Comparison of ENCODE assay signal across 8 mouse cellular contexts in the genomic region with DNA sequence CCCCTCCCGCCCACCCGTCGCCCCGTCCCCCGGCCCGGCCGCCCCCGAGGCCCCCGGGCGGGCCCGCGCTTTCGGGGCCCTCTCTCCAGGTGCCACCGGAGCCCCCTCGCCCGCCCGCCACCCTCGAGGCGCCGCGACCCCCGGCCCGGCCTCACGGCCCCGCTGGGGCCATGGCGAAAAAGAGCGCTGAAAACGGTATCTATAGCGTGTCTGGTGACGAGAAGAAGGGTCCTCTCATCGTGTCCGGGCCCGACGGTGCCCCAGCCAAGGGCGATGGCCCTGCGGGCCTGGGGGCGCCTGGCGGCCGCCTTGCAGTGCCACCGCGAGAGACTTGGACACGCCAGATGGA. TPM values are rescaled to one million over a fixed set of nuclear protein-coding genes. Genes with fewer than 3 reads are reported as not detected.
DNase-seq lines count a peak whose midpoint lies in the region; ATAC-seq and TF ChIP-seq lines count a peak whose summit lies in the region.

No protein-coding gene starts in this region.

- H3K9me3 ChIP-seq in heart, embryonic 11.5 days (replicated peaks; ENCODE audit: control insufficient read depth, low read length): no peaks in the 10 kb centered on the region
- no peaks in the 10 kb centered on the region for H3K9me3 ChIP-seq in ES-E14 (ENCODE audit: control insufficient read depth, insufficient read depth, low read depth, low read length)
- H3K9me3 ChIP-seq in heart, embryonic 15.5 days (replicated peaks): no peaks in the 10 kb centered on the region
- H3K9me3 ChIP-seq in liver, embryonic 16.5 days (replicated peaks; ENCODE audit: control insufficient read depth, low read length): no peaks in the 10 kb centered on the region

- peaks cover 5% of the 10 kb centered on the region for H3K27me3 ChIP-seq in heart, embryonic 11.5 days (ENCODE audit: control insufficient read depth, insufficient read depth, low read length)
- no peaks in the 10 kb centered on the region for H3K27me3 ChIP-seq in heart, embryonic 15.5 days
- H3K27me3 ChIP-seq in liver, embryonic 16.5 days (ENCODE audit: control insufficient read depth, insufficient read depth, low read depth, low read length): peaks cover 26% of the 10 kb centered on the region

- in situ Hi-C loops in ES-E14 (cut with MboI; ENCODE audit: low sequenced_read_pairs in 2 of 2, unreplicated experiment in 2 of 2): loop anchor here in 1 of 2 experiments (25.0 kb wide), 1 partner anchor 636 kb away; the partner anchor contains the start of gene Pnma5

- DNase-seq in heart, postnatal 14 days: no peak
- DNase-seq in ES-E14 (ENCODE audit: low read depth, low spot score): no peak
- DNase-seq in left cerebral cortex, postnatal 14 days (ENCODE audit: low spot score in 2 of 2): no peak

- H3K4me1 ChIP-seq in heart, embryonic 11.5 days (ENCODE audit: control insufficient read depth, insufficient read depth, low read length): no peaks in the 10 kb centered on the region
- H3K4me1 ChIP-seq in ES-E14 (ENCODE audit: control insufficient read depth in 2 of 2, insufficient read depth in 2 of 2, low read length in 2 of 2, poor library complexity in 1 of 2): peaks cover 0 to 8% of the 10 kb centered on the region in 2 experiments; a peak in 1 of 4 replicates
- peaks cover 11% of the 10 kb centered on the region for H3K4me1 ChIP-seq in heart, embryonic 15.5 days (replicated peaks)
- H3K4me1 ChIP-seq in liver, embryonic 16.5 days (ENCODE audit: control insufficient read depth, low read depth, low read length): no peaks in the 10 kb centered on the region

- H3K27ac ChIP-seq in heart, embryonic 11.5 days (ENCODE audit: low read depth, low read length): peak overlapping the region; percentile 74
- no peak overlapping the region for H3K27ac ChIP-seq in ES-E14 (ENCODE audit: insufficient read depth, low read depth, low read length, poor library complexity, severe bottlenecking)
- H3K27ac ChIP-seq in heart, embryonic 15.5 days: peak overlapping the region; percentile 85
- no peak overlapping the region for H3K27ac ChIP-seq in liver, embryonic 16.5 days (ENCODE audit: low read length)

- H3K4me3 ChIP-seq in heart, embryonic 11.5 days (ENCODE audit: low read depth, low read length): peak overlapping the region; percentile 50
- peak overlapping the region; percentile 66 to 91 for H3K4me3 ChIP-seq in ES-E14 (ENCODE audit: insufficient read depth in 1 of 2, low read depth in 1 of 2, low read length in 2 of 2, poor library complexity in 1 of 2, severe bottlenecking in 1 of 2)
- peak overlapping the region; percentile 67 for H3K4me3 ChIP-seq in heart, embryonic 15.5 days
- peak overlapping the region; percentile 57 for H3K4me3 ChIP-seq in liver, embryonic 16.5 days (ENCODE audit: low read depth, low read length)

- peak overlapping the region; percentile 66 for H3K9ac ChIP-seq in heart, embryonic 11.5 days (ENCODE audit: low read depth, low read length)
- peak overlapping the region; percentile 79 for H3K9ac ChIP-seq in ES-E14 (ENCODE audit: insufficient read depth, low read depth, low read length, poor library complexity, severe bottlenecking)
- H3K9ac ChIP-seq in heart, embryonic 15.5 days: peak overlapping the region; percentile 78
- H3K9ac ChIP-seq in liver, embryonic 16.5 days (ENCODE audit: low read depth, low read length): no peak overlapping the region; the same call in 1 of the 2 replicates

- no peaks in the 10 kb centered on the region for H3K36me3 ChIP-seq in heart, embryonic 11.5 days (ENCODE audit: control insufficient read depth, insufficient read depth, low read length)
- H3K36me3 ChIP-seq in ES-E14 (ENCODE audit: control insufficient read depth, insufficient read depth, low read length, poor library complexity, severe bottlenecking): peaks cover 22% of the 10 kb centered on the region
- H3K36me3 ChIP-seq in heart, embryonic 15.5 days: peaks cover 6% of the 10 kb centered on the region; the same call in 1 of the 2 replicates
- no peaks in the 10 kb centered on the region for H3K36me3 ChIP-seq in liver, embryonic 16.5 days (ENCODE audit: control insufficient read depth, insufficient read depth)

- 25% methylated on average over 24 of the region's 42 CpGs for WGBS in heart, embryonic 11.5 days (ENCODE audit: insufficient replicate concordance)
- 16% methylated on average over 35 of the region's 42 CpGs for WGBS in heart, embryonic 15.5 days
- WGBS in liver, embryonic 16.5 days (ENCODE audit: insufficient replicate concordance): 24% methylated on average over 27 of the region's 42 CpGs

- intact Hi-C loops in heart, postnatal 14 days (cut with DNase I): loop anchor here (5.0 to 10.0 kb wide), 4 partner anchors 49 to 274 kb away; partner anchors contain the start of genes Arhgap4 and Naa10
- intact Hi-C loops in left cerebral cortex, postnatal 14 days (cut with DNase I): loop anchor here (10.0 kb wide), 1 partner anchor 619 kb away; no protein-coding TSS in a partner anchor

- no peak for ATAC-seq in heart, embryonic 11.5 days (replicated peaks; ENCODE audit: insufficient number of reproducible peaks, low FRiP score, low TSS enrichment)
- ATAC-seq in heart, embryonic 15.5 days (replicated peaks; ENCODE audit: insufficient number of reproducible peaks, insufficient read depth, low FRiP score, low read depth): 0 out of 2 replicates have a peak, but pooled peaks have one; percentile 8
- no peak for ATAC-seq in liver, embryonic 16.5 days (ENCODE audit: low read depth)
- ATAC-seq in monocyte, adult 5-6 weeks (replicated peaks; ENCODE audit: insufficient number of reproducible peaks, low FRiP score, low TSS enrichment, poor library complexity, severe bottlenecking): no peak
- ATAC-seq in megakaryocyte progenitor cell, adult 5-6 weeks (replicated peaks; ENCODE audit: poor library complexity): no peak

- H3K4me2 ChIP-seq in heart, embryonic 11.5 days: peak overlapping the region; percentile 70
- H3K4me2 ChIP-seq in heart, embryonic 15.5 days: peak overlapping the region; percentile 63
- H3K4me2 ChIP-seq in liver, embryonic 16.5 days (ENCODE audit: low read depth, low read length): peak overlapping the region; percentile 68

TF ChIP-seq in ES-E14, 5 proteins besides CTCF, POLR2A, EP300 and RAD21 (continues in another document):
- TF ChIP-seq ZNF384 (IDR thresholded peaks at IDR 0.05; ENCODE audit: low read depth, low read length) (no peak), HCFC1 (IDR thresholded peaks at IDR 0.05; ENCODE audit: borderline replicate concordance, insufficient read depth, low read length) (no peak)

RNA-seq across cellular contexts. Expression of gene Slc6a8, which starts 0.6 kb away (rescaled TPM):
- polyA plus RNA-seq in heart, embryonic 11.5 days (2014; fragmentation: Nextera tagmentation; extraction: Ambion mirVana): 6.9 and 8.2 TPM in 2 replicates
- total RNA-seq in heart, postnatal 14 days (2021): 100 to 1,000 TPM; 109 to 112 TPM
- total RNA-seq in ES-E14 (2012; rRNA removed): 83.4 and 133 TPM in 2 replicates
- polyA plus RNA-seq in heart, embryonic 15.5 days (2015; fragmentation: Nextera tagmentation; extraction: Ambion mirVana): 7.5 and 8.1 TPM in 2 replicates
- 0.12 and 0.50 TPM in 2 replicates for polyA plus RNA-seq in liver, embryonic 16.5 days (2015; fragmentation: Nextera tagmentation; extraction: Ambion mirVana)
- total RNA-seq in monocyte, adult 5-6 weeks (2017): 0.49 TPM in 1 of 3 replicates, not detected in the others
- 0.07 and 0.61 TPM in 2 replicates for total RNA-seq in megakaryocyte progenitor cell, adult 5-6 weeks (2015)
- 0.04 TPM in 1 of 2 replicates, not detected in the other for total RNA-seq in megakaryocyte progenitor cell, adult 5-6 weeks (2017)
- 10 to 100 TPM; 85.8 to 86.1 TPM for total RNA-seq in left cerebral cortex, postnatal 14 days (2021)

RNA-seq across cellular contexts. Expression of gene Pnck, which starts 13.7 kb away (rescaled TPM):
- polyA plus RNA-seq in heart, embryonic 11.5 days (2014; fragmentation: Nextera tagmentation; extraction: Ambion mirVana): 11.1 and 12.2 TPM in 2 replicates
- 1 to 10 TPM; 4.3 to 6.8 TPM for total RNA-seq in heart, postnatal 14 days (2021)
- 2.0 and 4.9 TPM in 2 replicates for total RNA-seq in ES-E14 (2012; rRNA removed)
- polyA plus RNA-seq in heart, embryonic 15.5 days (2015; fragmentation: Nextera tagmentation; extraction: Ambion mirVana): 8.8 and 13.7 TPM in 2 replicates
- 1.5 and 1.6 TPM in 2 replicates for polyA plus RNA-seq in liver, embryonic 16.5 days (2015; fragmentation: Nextera tagmentation; extraction: Ambion mirVana)
- 0.97 TPM in 1 of 3 replicates, not detected in the others for total RNA-seq in monocyte, adult 5-6 weeks (2017)
- total RNA-seq in megakaryocyte progenitor cell, adult 5-6 weeks (2015): 0.71 and 1.2 TPM in 2 replicates
- total RNA-seq in megakaryocyte progenitor cell, adult 5-6 weeks (2017): 0.21 TPM in 1 of 2 replicates, not detected in the other
- 100 to 1,000 TPM; 145 to 153 TPM for total RNA-seq in left cerebral cortex, postnatal 14 days (2021)

RNA-seq across cellular contexts. Expression of gene Dusp9, which starts 34.4 kb away (rescaled TPM):
- polyA plus RNA-seq in heart, embryonic 11.5 days (2014; fragmentation: Nextera tagmentation; extraction: Ambion mirVana): 2.8 and 5.4 TPM in 2 replicates
- not detected for total RNA-seq in heart, postnatal 14 days (2021)
- 124 and 197 TPM in 2 replicates for total RNA-seq in ES-E14 (2012; rRNA removed)
- 1.4 and 2.4 TPM in 2 replicates for polyA plus RNA-seq in heart, embryonic 15.5 days (2015; fragmentation: Nextera tagmentation; extraction: Ambion mirVana)
- polyA plus RNA-seq in liver, embryonic 16.5 days (2015; fragmentation: Nextera tagmentation; extraction: Ambion mirVana): 21.3 and 21.5 TPM in 2 replicates
- not detected in 3 replicates for total RNA-seq in monocyte, adult 5-6 weeks (2017)
- 0.22 and 0.67 TPM in 2 replicates for total RNA-seq in megakaryocyte progenitor cell, adult 5-6 weeks (2015)
- 0.44 and 0.67 TPM in 2 replicates for total RNA-seq in megakaryocyte progenitor cell, adult 5-6 weeks (2017)
- under 1 TPM; 0.79 to 0.82 TPM for total RNA-seq in left cerebral cortex, postnatal 14 days (2021)

RNA-seq across cellular contexts. Expression of gene Bcap31, which starts 42.4 kb away (rescaled TPM):
- 171 and 188 TPM in 2 replicates for polyA plus RNA-seq in heart, embryonic 11.5 days (2014; fragmentation: Nextera tagmentation; extraction: Ambion mirVana)
- total RNA-seq in heart, postnatal 14 days (2021): 10 to 100 TPM; 75.8 to 89.6 TPM
- total RNA-seq in ES-E14 (2012; rRNA removed): 246 and 314 TPM in 2 replicates
- polyA plus RNA-seq in heart, embryonic 15.5 days (2015; fragmentation: Nextera tagmentation; extraction: Ambion mirVana): 163 and 175 TPM in 2 replicates
- polyA plus RNA-seq in liver, embryonic 16.5 days (2015; fragmentation: Nextera tagmentation; extraction: Ambion mirVana): 129 and 137 TPM in 2 replicates
- 223 to 253 TPM (median 241 TPM) in 3 replicates for total RNA-seq in monocyte, adult 5-6 weeks (2017)
- 265 and 285 TPM in 2 replicates for total RNA-seq in megakaryocyte progenitor cell, adult 5-6 weeks (2015)
- 218 and 226 TPM in 2 replicates for total RNA-seq in megakaryocyte progenitor cell, adult 5-6 weeks (2017)
- 10 to 100 TPM; 69.5 to 78.3 TPM for total RNA-seq in left cerebral cortex, postnatal 14 days (2021)

RNA-seq across cellular contexts. Expression of gene Abcd1, which starts 42.8 kb away (rescaled TPM):
- polyA plus RNA-seq in heart, embryonic 11.5 days (2014; fragmentation: Nextera tagmentation; extraction: Ambion mirVana): 8.1 and 9.2 TPM in 2 replicates
- 10 to 100 TPM; 27.8 TPM for total RNA-seq in heart, postnatal 14 days (2021)
- total RNA-seq in ES-E14 (2012; rRNA removed): 4.2 and 5.0 TPM in 2 replicates
- polyA plus RNA-seq in heart, embryonic 15.5 days (2015; fragmentation: Nextera tagmentation; extraction: Ambion mirVana): 13.1 and 17.4 TPM in 2 replicates
- 8.0 and 8.1 TPM in 2 replicates for polyA plus RNA-seq in liver, embryonic 16.5 days (2015; fragmentation: Nextera tagmentation; extraction: Ambion mirVana)
- 23.6 to 41.6 TPM (median 26.6 TPM) in 3 replicates for total RNA-seq in monocyte, adult 5-6 weeks (2017)
- 34.7 and 37.8 TPM in 2 replicates for total RNA-seq in megakaryocyte progenitor cell, adult 5-6 weeks (2015)
- 13.6 and 19.4 TPM in 2 replicates for total RNA-seq in megakaryocyte progenitor cell, adult 5-6 weeks (2017)
- 10 to 100 TPM; 14.8 to 14.9 TPM for total RNA-seq in left cerebral cortex, postnatal 14 days (2021)

Comparison
In these comparisons a context has a peak if more than half of its experiments do, and no peak if none do; other contexts are left out.
1. H3K27ac ChIP-seq: peak in heart, embryonic 11.5 days (single experiment) and heart, embryonic 15.5 days (single experiment); none in ES-E14 (single experiment) and liver, embryonic 16.5 days (single experiment).
2. RNA of gene Slc6a8, which starts 0.6 kb away (total RNA-seq): 109 to 112 TPM in heart, postnatal 14 days, 85.8 to 86.1 TPM in left cerebral cortex, postnatal 14 days and 83.4 to 133 TPM in ES-E14; 0.04 to 0.61 TPM in megakaryocyte progenitor cell, adult 5-6 weeks and 0.49 TPM in monocyte, adult 5-6 weeks; every median in the first group is over 10 times any median in the second.
3. RNA of gene Pnck, which starts 13.7 kb away (total RNA-seq): 145 to 153 TPM in left cerebral cortex, postnatal 14 days; 4.3 to 6.8 TPM in heart, postnatal 14 days, 2.0 to 4.9 TPM in ES-E14, 0.21 to 1.2 TPM in megakaryocyte progenitor cell, adult 5-6 weeks and 0.97 TPM in monocyte, adult 5-6 weeks; every median in the first group is over 10 times any median in the second.
4. RNA of gene Dusp9, which starts 34.4 kb away (total RNA-seq): 124 to 197 TPM in ES-E14; 0.79 to 0.82 TPM in left cerebral cortex, postnatal 14 days, 0.22 to 0.67 TPM in megakaryocyte progenitor cell, adult 5-6 weeks, not detected in heart, postnatal 14 days and not detected in monocyte, adult 5-6 weeks; every median in the first group is over 10 times any median in the second.
5. Peak in every context shown above with its lines, with median percentiles within 50 percentile points of each other: H3K4me2 ChIP-seq and H3K4me3 ChIP-seq.